Mouse (Mus musculus) olfactory bulb, adult 2 months (tissue): ENCODE results near the gene Dnase1.

ENCODE experiments used
- CTCF ChIP-seq: fragments of 200-500 bp; IDR thresholded peaks from 2 replicates; pipeline ENCODE4 v1.5.1; 2012; ENCODE audit warnings: low read depth, mild to moderate bottlenecking, low read length, moderate library complexity; ENCODE audit not compliant: insufficient read depth
- POLR2A ChIP-seq: fragments of 200-500 bp; IDR thresholded peaks from 2 replicates; pipeline ENCODE4 v1.6.1; 2012; ENCODE audit warnings: mild to moderate bottlenecking, low read depth, low read length, moderate library complexity; ENCODE audit not compliant: insufficient read depth

DNA sequence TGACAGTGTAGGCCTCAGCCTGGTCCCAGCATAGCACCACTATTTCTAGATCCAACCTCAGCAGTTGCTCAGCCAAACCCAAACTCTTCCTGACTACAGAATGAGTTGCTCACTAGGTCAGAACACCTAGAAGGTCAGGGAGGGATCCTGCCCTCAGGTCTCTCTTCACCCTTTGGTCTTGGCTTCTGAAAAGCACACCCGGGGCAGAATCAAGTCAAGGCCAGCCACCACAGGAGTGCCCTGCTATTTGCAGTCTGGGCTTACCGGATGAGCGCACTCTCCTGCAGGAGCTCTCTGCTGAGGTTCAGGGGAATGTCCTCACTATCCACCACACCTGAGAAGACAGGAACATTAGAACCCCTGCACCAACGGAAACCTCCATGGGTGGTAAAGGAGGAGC is 15.9 kb downstream of the Dnase1 start:
- TF ChIP-seq POLR2A, result no peak
- no peak for TF ChIP-seq CTCF
